Mouse (Mus musculus) embryo, embryonic 10 days (tissue): ENCODE results near the gene Ppil4.

Source experiments
- DNase-seq: peaks from one replicate; pipeline ENCODE4 v3.0.0-alpha.2; 2015; ENCODE audit warnings: low spot score

The Ppil4 gene

GRCm38 (mm10) chr10:7824663-7825280, 32.1 kb downstream of the Ppil4 start:
- no peak for DNase-seq

GRCm38 (mm10) chr10:7825281-7825665, 32.6 kb downstream of the Ppil4 start:
- no peak for DNase-seq

- DNase-seq, result no peak
Observed at GRCm38 (mm10) chr10:7826106-7826505, 33.4 kb downstream of the Ppil4 start.

GRCm38 (mm10) chr10:7832171-7832676, 39.5 kb downstream of the Ppil4 start, which contains the start of gene Zc3h12d:
TSS of gene Zc3h12d (plus strand) at chr10:7832470.
- peak; percentile 36 for DNase-seq

- no peak for DNase-seq
Observed at GRCm38 (mm10) chr10:7833377-7834165, 40.9 kb downstream of the Ppil4 start.

GRCm38 (mm10) chr10:7834671-7835225, 42.1 kb downstream of the Ppil4 start:
- no peak for DNase-seq

- no peak for DNase-seq
Observed at GRCm38 (mm10) chr10:7836902-7837301, 44.2 kb downstream of the Ppil4 start.

- DNase-seq, result no peak
Observed at GRCm38 (mm10) chr10:7837446-7837845, 44.8 kb downstream of the Ppil4 start.

GRCm38 (mm10) chr10:7838036-7838435, 45.3 kb downstream of the Ppil4 start:
- no peak for DNase-seq

GRCm38 (mm10) chr10:7838874-7839421, 46.3 kb downstream of the Ppil4 start:
- no peak for DNase-seq

- DNase-seq, result no peak
Observed at GRCm38 (mm10) chr10:7839551-7840352, 47.1 kb downstream of the Ppil4 start.

- no peak for DNase-seq
Observed at GRCm38 (mm10) chr10:7840353-7840733, 47.7 kb downstream of the Ppil4 start.

- no peak for DNase-seq
Observed at GRCm38 (mm10) chr10:7840785-7841184, 48.1 kb downstream of the Ppil4 start.

GRCm38 (mm10) chr10:7841571-7842080, 48.9 kb downstream of the Ppil4 start:
- DNase-seq, result no peak

GRCm38 (mm10) chr10:7843181-7843580, 50.5 kb downstream of the Ppil4 start:
- no peak for DNase-seq

GRCm38 (mm10) chr10:7844161-7844560, 51.5 kb downstream of the Ppil4 start:
- DNase-seq, result no peak

- no peak for DNase-seq
Observed at GRCm38 (mm10) chr10:7845136-7845535, 52.4 kb downstream of the Ppil4 start.

- no peak for DNase-seq
Observed at GRCm38 (mm10) chr10:7845991-7846390, 53.3 kb downstream of the Ppil4 start.

GRCm38 (mm10) chr10:7847166-7847605, 54.5 kb downstream of the Ppil4 start:
- DNase-seq, result no peak

- no peak for DNase-seq
Observed at GRCm38 (mm10) chr10:7851891-7852290, 59.2 kb downstream of the Ppil4 start.

GRCm38 (mm10) chr10:7860494-7860893, 67.8 kb downstream of the Ppil4 start:
- no peak for DNase-seq
